Mouse (Mus musculus) intestine, embryonic 15.5 days (tissue): Measurements from ENCODE around the gene Rapsn. TPM values are rescaled to one million over a fixed set of nuclear protein-coding genes. Genes with fewer than 3 reads are reported as not detected.

Experiments used
- ATAC-seq: fragments of 200-750 bp; cut with Nextera tagmentation; 2 replicates; pipeline ENCODE4 v1.8.0; 2017; ENCODE audit warnings: moderate TSS enrichment, moderate library complexity
- H3K27ac ChIP-seq: fragments of 300-500 bp; sonication (generic); 2 replicates; pipeline ENCODE4 v1.5.1; 2015; ENCODE audit warnings: mild to moderate bottlenecking, inconsistent platforms
- H3K27me3 ChIP-seq: fragments of 300-500 bp; sonication (generic); replicated peaks from 2 replicates; pipeline ENCODE4 v1.6.1; 2015; ENCODE audit warnings: inconsistent platforms
- H3K36me3 ChIP-seq: fragments of 300-500 bp; sonication (generic); 2 replicates; pipeline ENCODE4 v1.6.1; 2015; ENCODE audit warnings: inconsistent platforms
- H3K4me1 ChIP-seq: fragments of 300-500 bp; sonication (generic); replicated peaks from 2 replicates; pipeline ENCODE4 v1.6.1; 2015; ENCODE audit warnings: inconsistent platforms
- H3K4me2 ChIP-seq: fragments of 300-500 bp; sonication (generic); replicated peaks from 2 replicates; pipeline ENCODE4 v1.6.1; 2015; ENCODE audit warnings: mild to moderate bottlenecking, inconsistent platforms
- H3K4me3 ChIP-seq: fragments of 300-500 bp; sonication (generic); replicated peaks from 2 replicates; pipeline ENCODE4 v1.5.1; 2015; ENCODE audit warnings: inconsistent platforms
- H3K9ac ChIP-seq: fragments of 300-500 bp; sonication (generic); 2 replicates; pipeline ENCODE4 v1.6.1; 2015; ENCODE audit warnings: inconsistent platforms
- H3K9me3 ChIP-seq: fragments of 300-500 bp; sonication (generic); 2 replicates; pipeline ENCODE4 v1.6.1; 2016; ENCODE audit warnings: inconsistent platforms
- WGBS: fragments of 180-500 bp; shearing (Covaris S2); methylation state at CpG from one replicate; pipeline ENCODE4 v1.1.7; 2015; 5-methylcytosine and 5-hydroxymethylcytosine counted together
- polyA plus RNA-seq: library from polyadenylated mRNA; unstranded; fragments of >200 nt; fragmentation: Nextera tagmentation; extraction: Ambion mirVana; gene quantifications from 2 replicates; pipeline ENCODE4 v1.2.1, GENCODE M21; 2015

The Rapsn gene
- polyA plus RNA-seq, 1 experiment from 2014 or later = 1.2 TPM

DNA sequence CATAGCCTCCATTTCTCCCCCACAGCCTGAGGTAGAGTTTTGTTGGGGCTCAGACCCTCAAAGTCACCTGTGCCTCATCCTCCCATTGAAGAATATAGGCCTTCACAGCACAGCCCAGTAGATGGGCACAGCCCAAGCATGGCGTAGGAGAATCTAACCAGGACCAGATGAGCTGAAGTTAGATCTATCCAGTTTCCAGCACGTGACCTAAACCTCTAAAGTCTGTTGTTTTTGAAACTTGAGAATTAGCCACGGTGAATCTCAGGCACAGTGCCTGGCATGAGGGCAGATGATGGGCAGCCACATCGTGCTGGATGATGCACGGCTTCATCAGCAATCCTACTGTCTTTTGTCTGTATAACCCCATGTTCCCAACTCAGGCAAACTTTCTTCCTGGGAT is 23.0 kb downstream of the Rapsn start:
- H3K9ac ChIP-seq = no peak overlapping the region
- no peak overlapping the region for H3K4me3 ChIP-seq
- H3K4me2 ChIP-seq = no peak overlapping the region
- H3K27me3 ChIP-seq = no peaks in the 10 kb centered on the region
- H3K27ac ChIP-seq = no peak overlapping the region
- H3K4me1 ChIP-seq = peaks cover 14% of the 10 kb centered on the region
- H3K9me3 ChIP-seq = no peaks in the 10 kb centered on the region
- no peak for ATAC-seq
- 86% methylated on average over 5 of the region's 5 CpGs for whole genome bisulfite sequencing
- peaks cover 45% of the 10 kb centered on the region for H3K36me3 ChIP-seq

GRCm38 (mm10) chr2:91059376-91059775 is 24.0 kb downstream of the Rapsn start:
- H3K4me3 ChIP-seq = no peak overlapping the region
- peaks cover 14% of the 10 kb centered on the region for H3K4me1 ChIP-seq
- no peak overlapping the region for H3K27ac ChIP-seq
- no peaks in the 10 kb centered on the region for H3K9me3 ChIP-seq
- H3K27me3 ChIP-seq = no peaks in the 10 kb centered on the region
- ATAC-seq = no peak
- 93% methylated on average over 2 of the region's 2 CpGs for WGBS
- no peak overlapping the region for H3K9ac ChIP-seq
- H3K36me3 ChIP-seq = peaks cover 50% of the 10 kb centered on the region
- no peak overlapping the region for H3K4me2 ChIP-seq

GRCm38 (mm10) chr2:91060544-91061355 is 25.3 kb downstream of the Rapsn start:
- ATAC-seq = peak; percentile 34; the same call in 1 of the 2 replicates
- H3K9me3 ChIP-seq = no peaks in the 10 kb centered on the region
- WGBS = 82% methylated on average over 10 of the region's 10 CpGs
- H3K4me3 ChIP-seq = no peak overlapping the region
- peaks cover 44% of the 10 kb centered on the region for H3K36me3 ChIP-seq
- no peaks in the 10 kb centered on the region for H3K27me3 ChIP-seq
- no peak overlapping the region for H3K4me2 ChIP-seq
- no peak overlapping the region for H3K9ac ChIP-seq
- H3K4me1 ChIP-seq = peaks cover 7% of the 10 kb centered on the region; the same call in 1 of the 2 replicates
- H3K27ac ChIP-seq = no peak overlapping the region

- Histone ChIP-seq H3K9me3 (no peaks in the 10 kb centered on the region), H3K4me3 (no peak overlapping the region), H3K36me3 (peaks cover 42% of the 10 kb centered on the region), H3K9ac (no peak overlapping the region), H3K27me3 (no peaks in the 10 kb centered on the region), H3K27ac (peak overlapping the region; percentile 34; the same call in 1 of the 2 replicates), H3K4me2 (no peak overlapping the region), H3K4me1 (peaks cover 7% of the 10 kb centered on the region; the same call in 1 of the 2 replicates)
- WGBS = 74% methylated on average over 6 of the region's 6 CpGs
- peak; percentile 20; the same call in 1 of the 2 replicates for ATAC-seq
Measured at GRCm38 (mm10) chr2:91061849-91062481, 26.5 kb downstream of the Rapsn start.

- WGBS = 88% methylated on average over 16 of the region's 16 CpGs
- Histone ChIP-seq H3K36me3 (peaks cover 34% of the 10 kb centered on the region), H3K4me3 (no peak overlapping the region), H3K9ac (no peak overlapping the region), H3K27me3 (no peaks in the 10 kb centered on the region), H3K4me2 (no peak overlapping the region), H3K9me3 (no peaks in the 10 kb centered on the region), H3K4me1 (peaks cover 7% of the 10 kb centered on the region; the same call in 1 of the 2 replicates), H3K27ac (0 out of 2 replicates have a peak overlapping the region, but pooled peaks have one; percentile 34)
- no peak for ATAC-seq
Measured at GRCm38 (mm10) chr2:91062779-91063606, 27.6 kb downstream of the Rapsn start.

DNA sequence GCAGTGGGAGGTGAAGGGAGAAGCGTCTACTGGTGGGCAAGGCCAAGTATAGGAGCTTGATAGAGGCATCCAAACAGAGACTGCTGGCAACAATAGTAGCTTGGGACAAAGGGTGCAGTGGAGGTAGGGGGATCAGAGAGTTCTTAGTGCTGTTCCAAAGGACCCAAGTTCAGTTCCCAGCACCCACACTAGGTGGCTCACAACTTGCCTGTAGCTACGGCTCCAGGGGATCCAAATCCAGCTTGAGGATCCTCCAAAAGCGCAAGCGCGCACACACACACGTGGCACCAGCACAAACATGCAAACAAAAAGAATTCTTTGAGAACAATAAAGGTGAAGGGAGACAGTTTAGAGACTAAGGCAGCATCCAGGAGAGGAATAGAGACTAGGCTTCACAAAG is 28.8 kb downstream of the Rapsn start:
- peaks cover 19% of the 10 kb centered on the region; the same call in 1 of the 2 replicates for H3K4me1 ChIP-seq
- H3K36me3 ChIP-seq = peaks cover 23% of the 10 kb centered on the region
- H3K9me3 ChIP-seq = no peaks in the 10 kb centered on the region

GRCm38 (mm10) chr2:91065544-91065943 is 30.1 kb downstream of the Rapsn start:
- Histone ChIP-seq H3K9ac (no peak overlapping the region), H3K9me3 (no peaks in the 10 kb centered on the region), H3K4me3 (no peak overlapping the region), H3K4me1 (peaks cover 21% of the 10 kb centered on the region; the same call in 1 of the 2 replicates), H3K27me3 (no peaks in the 10 kb centered on the region), H3K27ac (no peak overlapping the region), H3K36me3 (peaks cover 22% of the 10 kb centered on the region), H3K4me2 (no peak overlapping the region)
- 48% methylated on average over 3 of the region's 3 CpGs for WGBS
- no peak for ATAC-seq

More for the DNA sequence above, 28.8 kb downstream of the Rapsn start:
- 85% methylated on average over 6 of the region's 6 CpGs for WGBS
- Histone ChIP-seq H3K27ac (no peak overlapping the region), H3K4me2 (no peak overlapping the region), H3K27me3 (no peaks in the 10 kb centered on the region), H3K4me3 (no peak overlapping the region), H3K9ac (no peak overlapping the region)
- no peak for ATAC-seq

GRCm38 (mm10) chr2:91066455-91066854 is 31.0 kb downstream of the Rapsn start:
- no peak overlapping the region for H3K27ac ChIP-seq
- H3K4me1 ChIP-seq = peaks cover 26% of the 10 kb centered on the region
- WGBS = 97% methylated on average over 3 of the region's 3 CpGs
- no peak overlapping the region for H3K9ac ChIP-seq
- peaks cover 22% of the 10 kb centered on the region for H3K36me3 ChIP-seq
- H3K4me2 ChIP-seq = no peak overlapping the region
- no peaks in the 10 kb centered on the region for H3K9me3 ChIP-seq
- H3K27me3 ChIP-seq = no peaks in the 10 kb centered on the region
- H3K4me3 ChIP-seq = no peak overlapping the region
- no peak for ATAC-seq

- Histone ChIP-seq H3K27ac (0 out of 2 replicates have a peak overlapping the region, but pooled peaks have one; percentile 22), H3K9ac (peak overlapping the region; percentile 6; the same call in 1 of the 2 replicates), H3K36me3 (peaks cover 17% of the 10 kb centered on the region), H3K4me1 (peaks cover 19% of the 10 kb centered on the region), H3K9me3 (no peaks in the 10 kb centered on the region), H3K4me2 (peak overlapping the region; percentile 76), H3K4me3 (peak overlapping the region; percentile 61; the same call in 1 of the 2 replicates), H3K27me3 (no peaks in the 10 kb centered on the region)
- ATAC-seq = no peak
- 61% methylated on average over 13 of the region's 13 CpGs for WGBS
Measured at GRCm38 (mm10) chr2:91068162-91068871, 32.9 kb downstream of the Rapsn start.

GRCm38 (mm10) chr2:91068872-91069165 is 33.4 kb downstream of the Rapsn start:
- peak overlapping the region; percentile 6; the same call in 1 of the 2 replicates for H3K9ac ChIP-seq
- H3K27ac ChIP-seq = 0 out of 2 replicates have a peak overlapping the region, but pooled peaks have one; percentile 22
- H3K9me3 ChIP-seq = no peaks in the 10 kb centered on the region
- peaks cover 19% of the 10 kb centered on the region for H3K4me1 ChIP-seq
- H3K4me3 ChIP-seq = peak overlapping the region; percentile 61
- ATAC-seq = no peak
- peaks cover 17% of the 10 kb centered on the region for H3K36me3 ChIP-seq
- H3K4me2 ChIP-seq = peak overlapping the region; percentile 76
- H3K27me3 ChIP-seq = no peaks in the 10 kb centered on the region
- 48% methylated on average over 6 of the region's 6 CpGs for WGBS

DNA sequence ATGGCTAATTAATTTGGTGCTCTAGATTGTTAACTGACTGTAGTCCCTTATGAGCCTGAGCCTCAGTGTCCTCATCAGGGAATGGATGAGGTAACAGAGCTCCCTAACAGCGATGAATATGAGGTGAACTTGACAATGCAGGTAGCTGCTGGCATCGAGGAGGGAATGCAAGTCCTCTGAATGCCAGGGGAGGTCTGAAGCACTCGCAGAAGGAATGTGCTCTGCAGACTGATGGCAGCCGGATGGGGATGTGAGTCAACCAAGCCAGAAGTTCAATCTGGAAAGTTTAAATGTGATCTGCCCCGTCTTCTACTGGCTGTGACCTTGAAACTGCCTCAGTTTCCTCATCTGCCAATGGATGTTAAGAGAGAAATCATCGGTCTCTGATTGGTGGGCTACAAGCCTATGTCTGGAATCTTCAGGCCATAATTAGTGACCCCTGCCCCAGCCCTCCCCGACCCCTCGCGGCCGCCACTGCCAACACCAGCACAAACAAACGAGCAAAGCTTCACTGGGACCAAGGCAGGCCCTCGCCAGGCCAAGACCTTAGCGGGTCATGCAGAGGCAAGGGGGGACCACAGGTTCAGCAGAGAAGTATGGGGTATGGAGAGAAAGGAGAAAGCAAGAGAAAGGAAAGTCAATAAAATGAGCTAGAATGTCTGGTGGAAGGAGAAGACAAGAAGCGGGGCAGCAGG is 34.0 kb downstream of the Rapsn start:
- ATAC-seq = no peak; the same call in 1 of the 2 replicates
- no peaks in the 10 kb centered on the region for H3K9me3 ChIP-seq
- peak overlapping the region; percentile 54 for H3K9ac ChIP-seq
- H3K4me2 ChIP-seq = peak overlapping the region; percentile 76
- peaks cover 19% of the 10 kb centered on the region for H3K4me1 ChIP-seq
- 6% methylated on average over 14 of the region's 14 CpGs for WGBS
- no peaks in the 10 kb centered on the region for H3K27me3 ChIP-seq
- H3K36me3 ChIP-seq = peaks cover 11% of the 10 kb centered on the region; the same call in 1 of the 2 replicates
- peak overlapping the region; percentile 86 for H3K27ac ChIP-seq
- peak overlapping the region; percentile 61 for H3K4me3 ChIP-seq
